In genomic region chr2:73512044-73512443, GRCm38 (mm10) we compare ENCODE assay signal across 14 mouse cellular contexts. TPM values are rescaled to one million over a fixed set of nuclear protein-coding genes. Genes with fewer than 3 reads are reported as not detected.
DNase-seq lines count a peak whose midpoint lies in the region; ATAC-seq and TF ChIP-seq lines count a peak whose summit lies in the region.
"Had no signal": no experiment of that assay in that cellular context is flagged by ENCODE, and none has a peak within 500 bp of the region (broad histone marks: within the 10 kb centered on the region; RNA-seq: fewer than 3 reads in every experiment).

No protein-coding gene starts in this region.

- H3K4me3 ChIP-seq in bone marrow, adult 2 months (replicated peaks; ENCODE audit: control insufficient read depth, low read depth, low read length) = no peak overlapping the region
- no peak overlapping the region for H3K4me3 ChIP-seq in liver, postnatal 0 days (ENCODE audit: low read depth, low read length)
- H3K4me3 ChIP-seq in midbrain, embryonic 15.5 days = no peak overlapping the region

- no peak for TF ChIP-seq CTCF in bone marrow, adult 2 months (IDR thresholded peaks at IDR 0.05; ENCODE audit: control insufficient read depth, insufficient read depth, low read length)
- no peak for TF ChIP-seq CTCF in liver, postnatal 0 days (IDR thresholded peaks at IDR 0.05; ENCODE audit: low read depth)

- no peaks in the 10 kb centered on the region for H3K9me3 ChIP-seq in liver, postnatal 0 days (ENCODE audit: low read length)
- no peaks in the 10 kb centered on the region for H3K9me3 ChIP-seq in midbrain, embryonic 15.5 days
- H3K9me3 ChIP-seq: G1E had no signal

- no peaks in the 10 kb centered on the region for H3K27me3 ChIP-seq in liver, postnatal 0 days (ENCODE audit: insufficient read depth, low read length)
- no peaks in the 10 kb centered on the region for H3K27me3 ChIP-seq in midbrain, embryonic 15.5 days (replicated peaks)

- peaks cover 1% of the 10 kb centered on the region; the same call in 1 of the 2 replicates for H3K4me1 ChIP-seq in bone marrow, adult 2 months (ENCODE audit: control insufficient read depth, insufficient read depth, low read length)
- peaks cover 19% of the 10 kb centered on the region for H3K4me1 ChIP-seq in liver, postnatal 0 days (ENCODE audit: insufficient read depth)
- H3K4me1 ChIP-seq in midbrain, embryonic 15.5 days = no peaks in the 10 kb centered on the region

- no peak for TF ChIP-seq EP300 in liver, postnatal 0 days (IDR thresholded peaks at IDR 0.05; ENCODE audit: low read depth)

- H3K4me2 ChIP-seq in liver, postnatal 0 days (ENCODE audit: low read depth, low read length) = no peak overlapping the region
- H3K4me2 ChIP-seq in midbrain, embryonic 15.5 days = no peak overlapping the region

- peak overlapping the region; percentile 44 for H3K27ac ChIP-seq in bone marrow, adult 2 months (ENCODE audit: control insufficient read depth, insufficient read depth, low read depth, low read length, poor library complexity)
- peak overlapping the region; percentile 60 for H3K27ac ChIP-seq in liver, postnatal 0 days (ENCODE audit: low read depth)
- no peak overlapping the region for H3K27ac ChIP-seq in midbrain, embryonic 15.5 days
- H3K27ac ChIP-seq: liver, embryonic 14.5 days had no signal

- peak; percentile 50 for DNase-seq in kidney, adult 9 months
- no peak for DNase-seq in kidney, adult 11 months
- DNase-seq in A20 (ENCODE audit: low read depth, low spot score) = peak; percentile 64
- DNase-seq in liver, postnatal 0 days = no peak
- DNase-seq in testis, postnatal 10 days (ENCODE audit: low spot score) = no peak
- no peak for DNase-seq in embryo, embryonic 11 days
- DNase-seq: cerebellum, postnatal 36 days; kidney, postnatal 14 days; right cerebral cortex, postnatal 4 days had no signal

- H3K9ac ChIP-seq in liver, postnatal 0 days (replicated peaks) = no peak overlapping the region
- H3K9ac ChIP-seq in midbrain, embryonic 15.5 days = no peak overlapping the region
- H3K9ac ChIP-seq: liver, embryonic 14.5 days had no signal

- no peak for TF ChIP-seq POLR2A in bone marrow, adult 2 months (IDR thresholded peaks at IDR 0.05; ENCODE audit: borderline replicate concordance, control insufficient read depth, low read depth, low read length)

- WGBS in bone marrow, adult 2 months = 19% methylated on average over 3 of the region's 3 CpGs
- WGBS in liver, postnatal 0 days (ENCODE audit: insufficient replicate concordance) = 45% methylated on average over 3 of the region's 3 CpGs
- 86% methylated on average over 3 of the region's 3 CpGs for WGBS in midbrain, embryonic 15.5 days

- H3K36me3 ChIP-seq in liver, postnatal 0 days (replicated peaks; ENCODE audit: insufficient read depth, low read length) = no peaks in the 10 kb centered on the region
- no peaks in the 10 kb centered on the region for H3K36me3 ChIP-seq in midbrain, embryonic 15.5 days (replicated peaks)
- H3K36me3 ChIP-seq: G1E had no signal

- 0 out of 2 replicates have a peak, but pooled peaks have one; percentile 32 for ATAC-seq in liver, postnatal 0 days
- ATAC-seq in midbrain, embryonic 15.5 days (replicated peaks) = no peak
- ATAC-seq: forebrain, embryonic 16.5 days had no signal

RNA-seq across cellular contexts. Expression of gene Wipf1, which starts 17.5 kb away (rescaled TPM):
- 19.8 and 47.3 TPM in 2 replicates for polyA plus RNA-seq in bone marrow, adult 2 months (2011; ENCODE audit: insufficient read depth, insufficient read length, low replicate concordance, missing spikeins)
- 4.3 TPM in 2 replicates for polyA plus RNA-seq in liver, postnatal 0 days (2015; fragmentation: Nextera tagmentation; extraction: Ambion mirVana)
- 2.3 and 2.7 TPM in 2 replicates for polyA plus RNA-seq in midbrain, embryonic 15.5 days (2015; fragmentation: Nextera tagmentation; extraction: Ambion mirVana)

Comparison
In these comparisons a context has a peak if more than half of its experiments do, and no peak if none do; other contexts are left out.
1. DNase-seq: peak in kidney, adult 9 months (single experiment) and A20 (single experiment); none in kidney, adult 11 months (single experiment), liver, postnatal 0 days (single experiment), testis, postnatal 10 days (single experiment) and embryo, embryonic 11 days (single experiment).